Mouse (Mus musculus): ENCODE results near the gene Dapk1.

GRCm38 (mm10) chr13:60678912-60679311 is 77.2 kb downstream of the Dapk1 start:
- TF ChIP-seq EP300 (IDR thresholded peaks at IDR 0.05; ENCODE audit: low read depth) (no peak), CTCF (IDR thresholded peaks at IDR 0.05; ENCODE audit: low read depth) (no peak)
